Comparison of ENCODE assay signal across 8 mouse cellular contexts in genomic region chr5:99479263-99480077, GRCm38 (mm10).
DNase-seq lines count a peak whose midpoint lies in the region; ATAC-seq and TF ChIP-seq lines count a peak whose summit lies in the region.

No protein-coding gene starts in this region.

- WGBS in intestine, postnatal 0 days = 6% methylated on average over 20 of the region's 20 CpGs
- WGBS in midbrain, embryonic 15.5 days = 4% methylated on average over 20 of the region's 20 CpGs

- H3K4me1 ChIP-seq in intestine, postnatal 0 days (replicated peaks; ENCODE audit: control insufficient read depth, insufficient read depth, low read length) = peaks cover 5% of the 10 kb centered on the region
- H3K4me1 ChIP-seq in midbrain, embryonic 15.5 days = peaks cover 25% of the 10 kb centered on the region

- H3K36me3 ChIP-seq in intestine, postnatal 0 days (ENCODE audit: control insufficient read depth, insufficient read depth) = no peaks in the 10 kb centered on the region
- H3K36me3 ChIP-seq in midbrain, embryonic 15.5 days (replicated peaks) = no peaks in the 10 kb centered on the region

- no peaks in the 10 kb centered on the region for H3K27me3 ChIP-seq in intestine, postnatal 0 days (replicated peaks; ENCODE audit: control insufficient read depth, insufficient read depth, low read length)
- H3K27me3 ChIP-seq in midbrain, embryonic 15.5 days (replicated peaks) = no peaks in the 10 kb centered on the region

- H3K4me3 ChIP-seq in intestine, postnatal 0 days (ENCODE audit: low read depth, low read length) = peak overlapping the region; percentile 12; the same call in 1 of the 2 replicates
- no peak overlapping the region for H3K4me3 ChIP-seq in midbrain, embryonic 15.5 days

- H3K9me3 ChIP-seq in intestine, postnatal 0 days (ENCODE audit: control insufficient read depth) = no peaks in the 10 kb centered on the region
- no peaks in the 10 kb centered on the region for H3K9me3 ChIP-seq in midbrain, embryonic 15.5 days

- H3K9ac ChIP-seq in intestine, postnatal 0 days (ENCODE audit: low read depth, low read length) = 0 out of 2 replicates have a peak overlapping the region, but pooled peaks have one; percentile 27
- H3K9ac ChIP-seq in midbrain, embryonic 15.5 days = peak overlapping the region; percentile 1; the same call in 1 of the 2 replicates

- no peak overlapping the region for H3K27ac ChIP-seq in intestine, postnatal 0 days (ENCODE audit: low read depth, low read length)
- H3K27ac ChIP-seq in midbrain, embryonic 15.5 days = peak overlapping the region; percentile 78

- 0 out of 2 replicates have a peak, but pooled peaks have one; percentile 17 for TF ChIP-seq CTCF in intestine, postnatal 0 days (IDR thresholded peaks at IDR 0.05; ENCODE audit: low read depth)

- peak overlapping the region; percentile 60 for H3K4me2 ChIP-seq in intestine, postnatal 0 days (replicated peaks; ENCODE audit: low read depth)
- peak overlapping the region; percentile 31 for H3K4me2 ChIP-seq in midbrain, embryonic 15.5 days

- DNase-seq in kidney, adult 11 months = peak; percentile 4
- DNase-seq in kidney, adult 9 months = no peak
- DNase-seq in frontal cortex, postnatal 36 days (ENCODE audit: low spot score in 2 of 2) = peak; percentile 39 to 52
- DNase-seq in liver = peak; percentile 47
- DNase-seq in spleen, postnatal 4 days (ENCODE audit: low spot score in 2 of 2) = peak; percentile 41 to 68

- peak; percentile 86 for ATAC-seq in common myeloid progenitor, adult 5-6 weeks (replicated peaks; ENCODE audit: low read depth, poor library complexity, severe bottlenecking)
- peak; percentile 47; the same call in 1 of the 2 replicates for ATAC-seq in intestine, postnatal 0 days
- ATAC-seq in midbrain, embryonic 15.5 days (replicated peaks) = peak; percentile 92
